Mouse (Mus musculus) left cerebral cortex, adult 11 months (tissue): Measurements from ENCODE around the gene Gm9958.

Experiments used
- DNase-seq: peaks from one replicate; pipeline ENCODE4 v3.0.0; 2022; ENCODE audit warnings: low spot score

Gene Gm9958

DNA sequence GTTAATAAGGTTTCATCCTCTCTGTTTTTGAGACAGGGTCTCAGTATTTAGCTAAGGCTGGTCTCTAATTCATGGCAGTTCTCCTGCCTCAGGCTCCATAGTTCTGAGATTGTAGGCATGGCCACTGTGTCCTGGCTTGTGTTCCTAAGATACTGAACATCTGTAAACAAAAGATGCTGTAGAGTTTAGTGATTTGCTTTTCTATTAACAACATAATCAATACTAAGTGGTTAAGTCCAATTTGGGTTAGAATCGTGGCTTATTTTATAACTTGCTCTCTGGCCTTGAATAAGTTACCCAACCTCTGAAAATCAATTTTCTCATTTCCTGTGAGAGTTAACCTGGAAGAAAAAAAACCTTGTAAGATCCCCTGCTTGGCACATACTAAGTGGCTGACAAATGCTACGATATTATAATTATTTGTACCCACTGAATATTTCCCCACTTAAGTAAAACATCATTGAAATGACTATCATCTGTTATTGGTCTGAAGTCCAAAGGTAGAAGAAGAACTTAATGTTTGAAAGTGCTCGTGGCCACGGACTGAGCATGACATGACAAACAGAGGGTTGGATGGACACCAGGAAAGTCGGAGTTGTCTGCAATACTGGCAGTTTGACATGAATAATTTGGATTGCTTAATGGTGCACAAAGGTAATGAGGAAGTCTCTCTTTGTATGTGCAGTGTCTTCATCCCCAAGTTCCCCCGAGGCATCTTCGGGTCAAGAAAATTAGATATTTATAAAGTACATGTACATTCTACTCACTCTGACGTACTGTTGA, 47.3 kb downstream of the Gm9958 start:
- no peak for DNase-seq

DNA sequence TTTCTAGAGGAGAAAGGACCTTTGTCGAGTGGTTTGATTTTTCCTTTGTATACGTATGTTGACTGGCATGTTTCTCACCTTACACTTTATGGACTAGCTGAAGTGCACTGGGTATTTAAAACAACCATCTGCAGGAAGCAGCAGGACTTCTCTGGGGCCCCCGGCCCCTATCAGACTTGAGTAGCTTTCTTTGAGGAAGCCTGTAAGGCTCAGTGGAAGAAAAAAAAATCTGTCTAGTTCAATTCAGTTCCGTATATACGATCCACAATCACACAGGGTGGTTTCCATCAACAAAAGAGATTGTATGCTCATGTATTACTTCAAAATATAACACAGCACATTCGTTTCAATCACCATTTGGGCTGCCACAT, 47.9 kb downstream of the Gm9958 start:
- no peak for DNase-seq
